In the genomic region with DNA sequence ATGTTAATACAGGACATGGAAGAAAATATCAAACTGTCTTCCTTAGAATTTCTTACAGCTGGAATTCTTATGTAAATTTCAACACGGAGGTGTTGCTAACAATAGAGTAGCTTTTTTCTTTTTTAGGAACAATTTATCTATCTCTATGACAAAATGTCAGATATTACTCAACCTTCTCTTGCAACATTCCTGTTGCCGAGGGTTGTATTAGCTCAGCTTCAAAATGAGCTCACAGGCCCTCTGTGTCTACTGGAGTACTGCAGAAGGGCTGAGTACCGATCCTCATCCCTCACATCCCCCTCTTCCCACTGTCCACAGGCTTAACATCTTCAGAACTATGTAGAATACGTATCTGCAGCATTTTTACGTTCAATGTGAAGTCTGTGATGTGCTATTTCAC, we compare ENCODE assay signal across 27 mouse cellular contexts.
DNase-seq lines count a peak whose midpoint lies in the region; ATAC-seq lines count a peak whose summit lies in the region.
"Had no signal": no experiment of that assay in that cellular context is flagged by ENCODE, and none has a peak within 500 bp of the region (broad histone marks: within the 10 kb centered on the region; RNA-seq: fewer than 3 reads in every experiment).

No protein-coding gene starts in this region.

- H3K4me1 ChIP-seq in liver, embryonic 16.5 days (ENCODE audit: control insufficient read depth, low read depth, low read length) = no peaks in the 10 kb centered on the region
- no peaks in the 10 kb centered on the region for H3K4me1 ChIP-seq in liver, embryonic 11.5 days (replicated peaks; ENCODE audit: control insufficient read depth, insufficient read depth, low read length)
- H3K4me1 ChIP-seq: heart, embryonic 13.5 days; hindbrain, embryonic 15.5 days; kidney, embryonic 15.5 days; liver, embryonic 15.5 days; midbrain, embryonic 15.5 days; stomach, embryonic 15.5 days had no signal

- peak; percentile 48; the same call in 1 of the 2 replicates for ATAC-seq in liver, embryonic 16.5 days (ENCODE audit: low read depth)
- no peak for ATAC-seq in liver, embryonic 11.5 days (replicated peaks; ENCODE audit: low FRiP score)
- ATAC-seq in granulocyte monocyte progenitor cell, adult 5-6 weeks (replicated peaks; ENCODE audit: poor library complexity, severe bottlenecking) = peak; percentile 93
- ATAC-seq: inflammation-experienced regulatory T-cells, adult 6 months; midbrain, embryonic 15.5 days; Patski had no signal

- 54% methylated on average over 5 of the region's 5 CpGs for WGBS in liver, embryonic 16.5 days (ENCODE audit: insufficient replicate concordance)
- 78% methylated on average over 5 of the region's 5 CpGs for WGBS in liver, embryonic 11.5 days

- H3K36me3 ChIP-seq in liver, embryonic 16.5 days (ENCODE audit: control insufficient read depth, insufficient read depth) = no peaks in the 10 kb centered on the region
- no peaks in the 10 kb centered on the region for H3K36me3 ChIP-seq in liver, embryonic 11.5 days (ENCODE audit: control insufficient read depth, insufficient read depth, low read length)
- H3K36me3 ChIP-seq: heart, embryonic 13.5 days; hindbrain, embryonic 15.5 days; kidney, embryonic 15.5 days; limb, embryonic 13.5 days; liver, embryonic 15.5 days; midbrain, embryonic 15.5 days; stomach, embryonic 15.5 days had no signal

- no peaks in the 10 kb centered on the region for H3K27me3 ChIP-seq in liver, embryonic 16.5 days (ENCODE audit: control insufficient read depth, insufficient read depth, low read depth, low read length)
- H3K27me3 ChIP-seq in liver, embryonic 11.5 days (replicated peaks; ENCODE audit: control insufficient read depth, insufficient read depth, low read length) = no peaks in the 10 kb centered on the region
- H3K27me3 ChIP-seq: heart, embryonic 13.5 days; hindbrain, embryonic 15.5 days; kidney, embryonic 15.5 days; limb, embryonic 13.5 days; liver, embryonic 15.5 days; midbrain, embryonic 15.5 days; Patski; stomach, embryonic 15.5 days had no signal

- no peak overlapping the region for H3K4me3 ChIP-seq in liver, embryonic 16.5 days (ENCODE audit: low read depth, low read length)
- H3K4me3 ChIP-seq in liver, embryonic 11.5 days (ENCODE audit: low read depth, low read length) = no peak overlapping the region
- H3K4me3 ChIP-seq: erythroblast, embryonic 14.5 days; heart, embryonic 13.5 days; hindbrain, embryonic 15.5 days; kidney, embryonic 15.5 days; left cerebral cortex, adult 2 months; limb, embryonic 13.5 days; liver, embryonic 15.5 days; midbrain, embryonic 15.5 days; stomach, embryonic 15.5 days had no signal

- no peak overlapping the region for H3K27ac ChIP-seq in liver, embryonic 16.5 days (ENCODE audit: low read length)
- H3K27ac ChIP-seq in liver, embryonic 11.5 days (ENCODE audit: low read depth, low read length) = no peak overlapping the region
- H3K27ac ChIP-seq: heart, embryonic 13.5 days; hindbrain, embryonic 15.5 days; kidney, embryonic 15.5 days; left cerebral cortex, adult 2 months; limb, embryonic 13.5 days; liver, embryonic 15.5 days; midbrain, embryonic 15.5 days; stomach, embryonic 15.5 days had no signal

- H3K4me2 ChIP-seq in liver, embryonic 16.5 days (ENCODE audit: low read depth, low read length) = no peak overlapping the region
- no peak overlapping the region for H3K4me2 ChIP-seq in liver, embryonic 11.5 days
- H3K4me2 ChIP-seq: heart, embryonic 13.5 days; hindbrain, embryonic 15.5 days; kidney, embryonic 15.5 days; limb, embryonic 13.5 days; liver, embryonic 15.5 days; midbrain, embryonic 15.5 days; stomach, embryonic 15.5 days had no signal

- no peak overlapping the region for H3K9ac ChIP-seq in liver, embryonic 16.5 days (ENCODE audit: low read depth, low read length)
- no peak overlapping the region for H3K9ac ChIP-seq in liver, embryonic 11.5 days (ENCODE audit: low read depth, low read length)
- H3K9ac ChIP-seq: heart, embryonic 13.5 days; hindbrain, embryonic 15.5 days; kidney, embryonic 15.5 days; limb, embryonic 13.5 days; liver, embryonic 15.5 days; midbrain, embryonic 15.5 days; stomach, embryonic 15.5 days had no signal

- DNase-seq in liver, embryonic 11.5 days (ENCODE audit: low spot score) = no peak
- DNase-seq in 3T3-L1 (ENCODE audit: low read depth, low spot score) (peak; percentile 10), 416B (ENCODE audit: low read depth) (peak; percentile 70)
- DNase-seq in spleen, postnatal 10 days (ENCODE audit: low spot score in 2 of 2) = no peak
- DNase-seq in right cerebral cortex, adult 2 months (ENCODE audit: low spot score in 2 of 2) = no peak
- DNase-seq in yolk sac, embryonic 10.5 days (ENCODE audit: low spot score) = no peak
- DNase-seq: cerebellum, adult 2 months; cerebellum, postnatal 14 days; gastrocnemius, postnatal 14 days; heart, postnatal 10 days; kidney, adult 11 months; kidney, postnatal 25 days; lung, postnatal 14 days had no signal

- no peaks in the 10 kb centered on the region for H3K9me3 ChIP-seq in liver, embryonic 16.5 days (replicated peaks; ENCODE audit: control insufficient read depth, low read length)
- no peaks in the 10 kb centered on the region for H3K9me3 ChIP-seq in liver, embryonic 11.5 days (ENCODE audit: control insufficient read depth, low read length)
- H3K9me3 ChIP-seq: G1E; heart, embryonic 13.5 days; hindbrain, embryonic 15.5 days; kidney, embryonic 15.5 days; limb, embryonic 13.5 days; liver, embryonic 15.5 days; midbrain, embryonic 15.5 days; stomach, embryonic 15.5 days had no signal

Comparison
In these comparisons a context has a peak if more than half of its experiments do, and no peak if none do; other contexts are left out.
1. DNase-seq: peak in 3T3-L1 (single experiment) and 416B (single experiment); none in liver, embryonic 11.5 days (single experiment), spleen, postnatal 10 days (0 of 2), right cerebral cortex, adult 2 months (0 of 2) and yolk sac, embryonic 10.5 days (single experiment).